Mouse (Mus musculus): Measurements from ENCODE around the gene 1700028P14Rik. TPM values are rescaled to one million over a fixed set of nuclear protein-coding genes. Genes with fewer than 3 reads are reported as not detected.

1700028P14Rik gene
- polyA plus RNA-seq (2014; fragmentation: Nextera tagmentation; extraction: Ambion mirVana): not detected in 2 replicates

DNA sequence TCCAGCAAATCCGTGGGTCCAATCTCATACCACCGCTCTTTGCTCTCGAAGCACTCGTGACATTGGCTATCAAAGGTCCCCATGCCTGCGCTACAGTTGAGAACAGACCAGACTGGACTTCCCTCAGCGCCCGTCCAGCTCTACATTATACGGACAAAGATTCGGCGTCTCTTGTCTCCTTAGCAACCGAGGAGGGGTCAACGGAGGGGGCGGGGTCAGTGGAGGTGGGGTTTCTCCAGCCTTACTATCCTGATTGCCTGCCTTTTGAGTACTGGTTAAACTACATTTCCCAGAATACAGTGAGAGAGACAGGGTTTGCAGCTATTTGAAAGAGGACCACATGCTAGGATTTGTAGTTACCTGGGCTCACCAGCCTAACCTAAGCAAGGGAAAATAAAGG lies at the start of gene 1700028P14Rik:
1700028P14Rik (minus strand) TSS at position 169 of the 400 bp plus-strand sequence.
- Histone ChIP-seq H3K27ac (replicated peaks; ENCODE audit: low read depth, low read length) (no peak within 1 kb of the TSS), H3K36me3 (ENCODE audit: control insufficient read depth, insufficient read depth, low read length) (no peaks in the 10 kb centered on the region), H3K4me1 (ENCODE audit: control insufficient read depth, insufficient read depth, low read length) (no peaks in the 10 kb centered on the region), H3K4me3 (ENCODE audit: low read depth, low read length) (no peak within 1 kb of the TSS), H3K4me2 (ENCODE audit: low read depth, severe bottlenecking) (peak within 1 kb of the TSS; percentile 26; the same call in 1 of the 2 replicates), H3K27me3 (ENCODE audit: control insufficient read depth, insufficient read depth, low read length) (no peaks in the 10 kb centered on the region), H3K9ac (ENCODE audit: low read length) (no peak within 1 kb of the TSS), H3K9me3 (ENCODE audit: control insufficient read depth, low read length) (no peaks in the 10 kb centered on the region)
- peak; percentile 71 for DNase-seq (ENCODE audit: low spot score)
- WGBS: 5% methylated on average over 13 of the region's 13 CpGs
- peak; percentile 83 for ATAC-seq (ENCODE audit: insufficient number of reproducible peaks, low FRiP score, low TSS enrichment, low read depth)

- no peak overlapping the region for H3K27ac ChIP-seq (replicated peaks; ENCODE audit: low read depth, low read length)
- H3K9ac ChIP-seq (ENCODE audit: low read length): no peak overlapping the region
- DNase-seq (ENCODE audit: low spot score): no peak
- no peaks in the 10 kb centered on the region for H3K4me1 ChIP-seq (ENCODE audit: control insufficient read depth, insufficient read depth, low read length)
- no peaks in the 10 kb centered on the region for H3K27me3 ChIP-seq (ENCODE audit: control insufficient read depth, insufficient read depth, low read length)
- H3K4me3 ChIP-seq (ENCODE audit: low read depth, low read length): no peak overlapping the region
- WGBS: 86% methylated on average over 4 of the region's 4 CpGs
- ATAC-seq (ENCODE audit: insufficient number of reproducible peaks, low FRiP score, low TSS enrichment, low read depth): no peak
- peaks cover 8% of the 10 kb centered on the region; the same call in 1 of the 2 replicates for H3K36me3 ChIP-seq (ENCODE audit: control insufficient read depth, insufficient read depth, low read length)
- no peak overlapping the region for H3K4me2 ChIP-seq (ENCODE audit: low read depth, severe bottlenecking)
- H3K9me3 ChIP-seq (ENCODE audit: control insufficient read depth, low read length): no peaks in the 10 kb centered on the region
Measured at GRCm38 (mm10) chr19:23699131-23699530, 46.5 kb upstream of the 1700028P14Rik start.

- DNase-seq (ENCODE audit: low spot score) (no peak), ATAC-seq (ENCODE audit: insufficient number of reproducible peaks, low FRiP score, low TSS enrichment, low read depth) (no peak)
- H3K9me3 ChIP-seq (ENCODE audit: control insufficient read depth, low read length): no peaks in the 10 kb centered on the region
- 91% methylated on average over 7 of the region's 7 CpGs for WGBS
- peaks cover 8% of the 10 kb centered on the region; the same call in 1 of the 2 replicates for H3K36me3 ChIP-seq (ENCODE audit: control insufficient read depth, insufficient read depth, low read length)
- H3K4me2 ChIP-seq (ENCODE audit: low read depth, severe bottlenecking): no peak overlapping the region
- no peak overlapping the region for H3K4me3 ChIP-seq (ENCODE audit: low read depth, low read length)
- H3K4me1 ChIP-seq (ENCODE audit: control insufficient read depth, insufficient read depth, low read length): no peaks in the 10 kb centered on the region
- H3K27me3 ChIP-seq (ENCODE audit: control insufficient read depth, insufficient read depth, low read length): no peaks in the 10 kb centered on the region
- no peak overlapping the region for H3K9ac ChIP-seq (ENCODE audit: low read length)
- H3K27ac ChIP-seq (replicated peaks; ENCODE audit: low read depth, low read length): no peak overlapping the region
Measured at GRCm38 (mm10) chr19:23698366-23698765, 45.8 kb upstream of the 1700028P14Rik start.

GRCm38 (mm10) chr19:23697861-23698260 lies 45.2 kb upstream of the 1700028P14Rik start:
- Histone ChIP-seq H3K36me3 (ENCODE audit: control insufficient read depth, insufficient read depth, low read length) (peaks cover 8% of the 10 kb centered on the region; the same call in 1 of the 2 replicates), H3K4me1 (ENCODE audit: control insufficient read depth, insufficient read depth, low read length) (no peaks in the 10 kb centered on the region)
- 86% methylated on average over 8 of the region's 8 CpGs for WGBS

GRCm38 (mm10) chr19:23694344-23694743 lies 41.7 kb upstream of the 1700028P14Rik start:
- no peaks in the 10 kb centered on the region for H3K9me3 ChIP-seq (ENCODE audit: control insufficient read depth, low read length)
- no peaks in the 10 kb centered on the region for H3K4me1 ChIP-seq (ENCODE audit: control insufficient read depth, insufficient read depth, low read length)
- peaks cover 8% of the 10 kb centered on the region; the same call in 1 of the 2 replicates for H3K36me3 ChIP-seq (ENCODE audit: control insufficient read depth, insufficient read depth, low read length)
- no peak for ATAC-seq (ENCODE audit: insufficient number of reproducible peaks, low FRiP score, low TSS enrichment, low read depth)
- DNase-seq (ENCODE audit: low spot score): no peak
- no peak overlapping the region for H3K4me2 ChIP-seq (ENCODE audit: low read depth, severe bottlenecking)
- no peak overlapping the region for H3K27ac ChIP-seq (replicated peaks; ENCODE audit: low read depth, low read length)
- 92% methylated on average over 4 of the region's 4 CpGs for WGBS
- H3K9ac ChIP-seq (ENCODE audit: low read length): no peak overlapping the region
- no peak overlapping the region for H3K4me3 ChIP-seq (ENCODE audit: low read depth, low read length)
- H3K27me3 ChIP-seq (ENCODE audit: control insufficient read depth, insufficient read depth, low read length): no peaks in the 10 kb centered on the region

More at GRCm38 (mm10) chr19:23697861-23698260, 45.2 kb upstream of the 1700028P14Rik start:
- DNase-seq (ENCODE audit: low spot score) (no peak), ATAC-seq (ENCODE audit: insufficient number of reproducible peaks, low FRiP score, low TSS enrichment, low read depth) (no peak)
- H3K4me3 ChIP-seq (ENCODE audit: low read depth, low read length): no peak overlapping the region
- H3K4me2 ChIP-seq (ENCODE audit: low read depth, severe bottlenecking): no peak overlapping the region
- H3K9me3 ChIP-seq (ENCODE audit: control insufficient read depth, low read length): no peaks in the 10 kb centered on the region
- H3K27me3 ChIP-seq (ENCODE audit: control insufficient read depth, insufficient read depth, low read length): no peaks in the 10 kb centered on the region
- no peak overlapping the region for H3K27ac ChIP-seq (replicated peaks; ENCODE audit: low read depth, low read length)
- no peak overlapping the region for H3K9ac ChIP-seq (ENCODE audit: low read length)

DNA sequence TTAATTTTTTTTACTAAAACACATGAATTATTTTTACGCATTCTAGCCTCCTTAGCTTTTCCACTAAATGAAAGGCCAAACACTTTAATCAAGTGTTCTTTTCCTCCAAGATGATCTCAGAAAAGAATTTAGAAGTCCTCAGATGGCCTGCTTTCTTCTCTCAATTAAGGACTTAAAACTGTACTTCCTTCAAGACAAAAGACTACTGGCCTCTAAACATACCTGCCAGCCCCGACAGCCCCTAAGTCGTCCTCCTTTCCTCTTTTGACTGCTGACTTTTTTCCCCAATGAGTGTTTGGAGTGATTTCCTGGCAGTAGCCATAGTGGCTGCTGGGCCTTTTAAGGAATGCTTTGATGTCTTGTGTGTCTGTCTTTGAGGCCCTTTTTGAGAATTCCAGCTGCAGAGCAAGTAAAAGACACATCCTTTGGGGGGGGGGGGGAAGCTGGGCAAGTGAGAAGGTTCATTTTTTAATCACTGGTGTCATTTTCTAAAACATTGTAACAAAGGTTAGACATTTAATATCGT lies 35.9 kb upstream of the 1700028P14Rik start:
- H3K27ac ChIP-seq (replicated peaks; ENCODE audit: low read depth, low read length): no peak overlapping the region
- H3K9me3 ChIP-seq (ENCODE audit: control insufficient read depth, low read length): no peaks in the 10 kb centered on the region
- no peak overlapping the region for H3K9ac ChIP-seq (ENCODE audit: low read length)
- no peaks in the 10 kb centered on the region for H3K27me3 ChIP-seq (ENCODE audit: control insufficient read depth, insufficient read depth, low read length)
- H3K4me1 ChIP-seq (ENCODE audit: control insufficient read depth, insufficient read depth, low read length): no peaks in the 10 kb centered on the region
- WGBS: 24% methylated on average over 4 of the region's 4 CpGs
- H3K36me3 ChIP-seq (ENCODE audit: control insufficient read depth, insufficient read depth, low read length): no peaks in the 10 kb centered on the region
- peak overlapping the region; percentile 79 for H3K4me3 ChIP-seq (ENCODE audit: low read depth, low read length)
- no peak for ATAC-seq (ENCODE audit: insufficient number of reproducible peaks, low FRiP score, low TSS enrichment, low read depth)
- H3K4me2 ChIP-seq (ENCODE audit: low read depth, severe bottlenecking): peak overlapping the region; percentile 61
- peak; percentile 34 for DNase-seq (ENCODE audit: low spot score)

DNA sequence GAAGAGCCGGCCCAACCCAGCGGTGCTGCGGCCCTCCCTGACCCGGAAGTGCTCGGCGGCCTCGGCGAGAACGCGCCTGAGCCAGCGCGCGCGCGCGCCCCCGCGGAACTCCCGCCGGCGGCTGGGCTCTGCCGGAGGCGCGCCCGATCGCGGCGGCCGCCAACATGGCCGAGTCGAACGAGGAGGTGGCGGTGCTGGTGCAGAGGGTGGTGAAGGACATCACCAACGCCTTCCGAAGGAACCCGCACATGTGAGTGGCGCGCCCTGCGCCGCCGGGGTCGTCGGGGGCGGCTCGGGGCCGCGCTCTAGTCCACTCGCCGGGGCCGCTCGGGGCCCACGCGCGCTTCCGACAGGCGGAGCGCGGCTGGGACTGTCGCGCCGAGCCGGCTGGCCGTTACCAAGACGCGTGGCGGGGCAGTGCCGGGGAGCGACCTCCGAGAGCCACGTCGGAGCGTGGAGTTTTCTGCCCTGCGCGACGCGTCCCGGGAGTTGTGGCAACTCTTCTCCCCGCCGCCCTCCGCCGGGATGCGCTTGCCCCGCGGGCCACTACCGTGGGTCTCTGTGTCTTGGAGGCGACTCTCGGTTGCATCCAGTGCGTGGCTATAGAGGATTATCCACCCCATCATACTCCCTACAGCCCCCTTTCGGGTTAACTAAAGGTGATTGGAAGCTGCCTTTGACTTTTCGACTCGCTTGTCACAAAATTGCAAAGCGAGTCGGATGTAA lies 34.8 kb upstream of the 1700028P14Rik start, which contains the start of gene Ptar1:
Ptar1 (plus strand) TSS at position 134 of the 726 bp plus-strand sequence.
- Histone ChIP-seq H3K9ac (ENCODE audit: low read length) (peak within 1 kb of the TSS; percentile 92), H3K27ac (replicated peaks; ENCODE audit: low read depth, low read length) (peak within 1 kb of the TSS; percentile 86)
- ATAC-seq (ENCODE audit: insufficient number of reproducible peaks, low FRiP score, low TSS enrichment, low read depth): peak; percentile 90

GRCm38 (mm10) chr19:23686962-23687295 lies 34.3 kb upstream of the 1700028P14Rik start:
- no peak; the same call in 1 of the 2 replicates for ATAC-seq (ENCODE audit: insufficient number of reproducible peaks, low FRiP score, low TSS enrichment, low read depth)
- WGBS: under 1% methylated on average over 14 of the region's 14 CpGs
- Histone ChIP-seq H3K4me2 (ENCODE audit: low read depth, severe bottlenecking) (peak overlapping the region; percentile 61), H3K9ac (ENCODE audit: low read length) (peak overlapping the region; percentile 92), H3K27me3 (ENCODE audit: control insufficient read depth, insufficient read depth, low read length) (no peaks in the 10 kb centered on the region), H3K4me3 (ENCODE audit: low read depth, low read length) (peak overlapping the region; percentile 79), H3K4me1 (ENCODE audit: control insufficient read depth, insufficient read depth, low read length) (no peaks in the 10 kb centered on the region), H3K9me3 (ENCODE audit: control insufficient read depth, low read length) (no peaks in the 10 kb centered on the region), H3K27ac (replicated peaks; ENCODE audit: low read depth, low read length) (peak overlapping the region; percentile 86), H3K36me3 (ENCODE audit: control insufficient read depth, insufficient read depth, low read length) (no peaks in the 10 kb centered on the region)
- no peak for DNase-seq (ENCODE audit: low spot score)

More for the DNA sequence above, 34.8 kb upstream of the 1700028P14Rik start, which contains the start of gene Ptar1:
- under 1% methylated on average over 93 of the region's 93 CpGs for WGBS
- no peaks in the 10 kb centered on the region for H3K36me3 ChIP-seq (ENCODE audit: control insufficient read depth, insufficient read depth, low read length)
- no peaks in the 10 kb centered on the region for H3K9me3 ChIP-seq (ENCODE audit: control insufficient read depth, low read length)
- no peaks in the 10 kb centered on the region for H3K4me1 ChIP-seq (ENCODE audit: control insufficient read depth, insufficient read depth, low read length)
- no peaks in the 10 kb centered on the region for H3K27me3 ChIP-seq (ENCODE audit: control insufficient read depth, insufficient read depth, low read length)
- peak within 1 kb of the TSS; percentile 61 for H3K4me2 ChIP-seq (ENCODE audit: low read depth, severe bottlenecking)
- H3K4me3 ChIP-seq (ENCODE audit: low read depth, low read length): peak within 1 kb of the TSS; percentile 79
- DNase-seq (ENCODE audit: low spot score): peak; percentile 95
